Mouse (Mus musculus) kidney, postnatal 0 days (tissue): ENCODE data around the gene Arhgap32. TPM values are rescaled to one million over a fixed set of nuclear protein-coding genes. Genes with fewer than 3 reads are reported as not detected.
A peak's percentile ranks its signal among the peaks of the same experiment; 100 is the strongest.

Experiments used
- ATAC-seq: fragments of 200-750 bp; cut with Nextera tagmentation; replicated peaks from 2 replicates; pipeline ENCODE4 v1.8.0; 2017; ENCODE audit warnings: low read depth, moderate number of reproducible peaks, moderate TSS enrichment, moderate library complexity; ENCODE audit not compliant: low FRiP score
- DNase-seq: peaks from one replicate; pipeline ENCODE4 v3.0.0-alpha.2; 2016; ENCODE audit warnings: low spot score
- H3K27ac ChIP-seq: fragments of 300-500 bp; sonication (generic); 2 replicates; pipeline ENCODE4 v1.5.1; 2014; ENCODE audit warnings: mild to moderate bottlenecking
- H3K27me3 ChIP-seq: fragments of 300-500 bp; sonication (generic); 2 replicates; pipeline ENCODE4 v1.6.1; 2014; ENCODE audit warnings: low read length, mixed read lengths; ENCODE audit not compliant: insufficient read depth
- H3K36me3 ChIP-seq: fragments of 300-500 bp; sonication (generic); 2 replicates; pipeline ENCODE4 v1.6.1; 2014; ENCODE audit warnings: low read length, mixed read lengths; ENCODE audit not compliant: insufficient read depth
- H3K4me1 ChIP-seq: fragments of 300-500 bp; sonication (generic); replicated peaks from 2 replicates; pipeline ENCODE4 v1.6.1; 2014; ENCODE audit warnings: antibody characterized with exemption, low read length, mixed read lengths; ENCODE audit not compliant: insufficient read depth
- H3K4me2 ChIP-seq: fragments of 300-500 bp; sonication (generic); 2 replicates; pipeline ENCODE4 v1.6.1; 2014; ENCODE audit warnings: mild to moderate bottlenecking, low read length, moderate library complexity, mixed read lengths
- H3K4me3 ChIP-seq: fragments of 300-500 bp; sonication (generic); replicated peaks from 2 replicates; pipeline ENCODE4 v1.5.1; 2014; ENCODE audit warnings: low read depth, low read length
- H3K9ac ChIP-seq: fragments of 300-500 bp; sonication (generic); 2 replicates; pipeline ENCODE4 v1.6.1; 2014; ENCODE audit warnings: low read depth, low read length
- H3K9me3 ChIP-seq: fragments of 300-500 bp; sonication (generic); replicated peaks from 2 replicates; pipeline ENCODE4 v1.6.1; 2016; ENCODE audit warnings: low read length, inconsistent platforms, mixed read lengths
- CTCF ChIP-seq: IDR thresholded peaks from 2 replicates; pipeline ENCODE4 v1.5.1; 2016; ENCODE audit warnings: antibody characterized with exemption, low read depth, mild to moderate bottlenecking, moderate library complexity
- WGBS: fragments of 180-500 bp; shearing (Covaris S2); extraction: QIAGEN DNeasy Blood & Tissue Kit; methylation state at CpG from one replicate; pipeline ENCODE4 v1.1.7; 2014; 5-methylcytosine and 5-hydroxymethylcytosine counted together
- polyA plus RNA-seq: library from polyadenylated mRNA; unstranded; fragments of >200 nt; fragmentation: Nextera tagmentation; extraction: Ambion mirVana; gene quantifications from 2 replicates; pipeline ENCODE4 v1.2.1, GENCODE M21; 2015

Gene Arhgap32
- polyA plus RNA-seq, 1 experiment from 2014 or later = 10.1 TPM

- H3K36me3 ChIP-seq = no peaks in the 10 kb centered on the region
- no peaks in the 10 kb centered on the region for H3K4me1 ChIP-seq
- no peak overlapping the region for H3K4me2 ChIP-seq
- no peaks in the 10 kb centered on the region for H3K9me3 ChIP-seq
- no peak overlapping the region for H3K27ac ChIP-seq
- H3K27me3 ChIP-seq = no peaks in the 10 kb centered on the region
- H3K9ac ChIP-seq = no peak overlapping the region
- ATAC-seq = no peak
- DNase-seq = no peak
- TF ChIP-seq CTCF = no peak
- H3K4me3 ChIP-seq = no peak overlapping the region
Observed at GRCm38 (mm10) chr9:32136195-32136594, 20.3 kb downstream of the Arhgap32 start.

- WGBS = 78% methylated on average over 11 of the region's 11 CpGs
- Histone ChIP-seq H3K9ac (no peak overlapping the region), H3K27ac (no peak overlapping the region), H3K27me3 (no peaks in the 10 kb centered on the region), H3K36me3 (no peaks in the 10 kb centered on the region), H3K9me3 (no peaks in the 10 kb centered on the region), H3K4me1 (no peaks in the 10 kb centered on the region), H3K4me3 (no peak overlapping the region), H3K4me2 (no peak overlapping the region)
- TF ChIP-seq CTCF = no peak
- ATAC-seq (no peak), DNase-seq (no peak)
Observed at GRCm38 (mm10) chr9:32136680-32137295, 20.9 kb downstream of the Arhgap32 start.

- WGBS = 94% methylated on average over 14 of the region's 14 CpGs
- no peak for TF ChIP-seq CTCF
- Histone ChIP-seq H3K4me1 (no peaks in the 10 kb centered on the region), H3K4me3 (no peak overlapping the region), H3K27ac (no peak overlapping the region), H3K9ac (no peak overlapping the region), H3K27me3 (no peaks in the 10 kb centered on the region), H3K9me3 (no peaks in the 10 kb centered on the region), H3K4me2 (no peak overlapping the region), H3K36me3 (no peaks in the 10 kb centered on the region)
- ATAC-seq (no peak), DNase-seq (no peak)
Observed at GRCm38 (mm10) chr9:32137697-32138426, 21.9 kb downstream of the Arhgap32 start.

GRCm38 (mm10) chr9:32138616-32139015 is 22.7 kb downstream of the Arhgap32 start:
- no peak for TF ChIP-seq CTCF
- ATAC-seq = no peak
- no peak overlapping the region for H3K4me2 ChIP-seq
- H3K27ac ChIP-seq = no peak overlapping the region
- no peaks in the 10 kb centered on the region for H3K4me1 ChIP-seq
- H3K9me3 ChIP-seq = no peaks in the 10 kb centered on the region
- no peak overlapping the region for H3K9ac ChIP-seq
- 92% methylated on average over 5 of the region's 5 CpGs for WGBS
- DNase-seq = no peak
- no peaks in the 10 kb centered on the region for H3K36me3 ChIP-seq
- no peak overlapping the region for H3K4me3 ChIP-seq
- no peaks in the 10 kb centered on the region for H3K27me3 ChIP-seq

- Histone ChIP-seq H3K27me3 (no peaks in the 10 kb centered on the region), H3K4me1 (no peaks in the 10 kb centered on the region), H3K4me3 (no peak overlapping the region), H3K36me3 (no peaks in the 10 kb centered on the region), H3K27ac (no peak overlapping the region), H3K4me2 (no peak overlapping the region), H3K9ac (no peak overlapping the region), H3K9me3 (no peaks in the 10 kb centered on the region)
- ATAC-seq (no peak), DNase-seq (no peak)
- TF ChIP-seq CTCF = no peak
- 75% methylated on average over 5 of the region's 5 CpGs for WGBS
Observed at GRCm38 (mm10) chr9:32139641-32140040, 23.7 kb downstream of the Arhgap32 start.

GRCm38 (mm10) chr9:32142834-32143233 is 26.9 kb downstream of the Arhgap32 start:
- no peaks in the 10 kb centered on the region for H3K9me3 ChIP-seq
- H3K4me3 ChIP-seq = no peak overlapping the region
- no peaks in the 10 kb centered on the region for H3K4me1 ChIP-seq
- H3K27ac ChIP-seq = no peak overlapping the region
- no peak overlapping the region for H3K4me2 ChIP-seq
- H3K36me3 ChIP-seq = no peaks in the 10 kb centered on the region
- no peak for TF ChIP-seq CTCF
- no peaks in the 10 kb centered on the region for H3K27me3 ChIP-seq
- WGBS = 20% methylated on average over 3 of the region's 3 CpGs
- 0 out of 2 replicates have a peak, but pooled peaks have one; percentile 29 for ATAC-seq
- DNase-seq = peak; percentile 41
- no peak overlapping the region for H3K9ac ChIP-seq
